Mouse (Mus musculus) midbrain, embryonic 14.5 days (tissue): ENCODE results near the gene 1700042G07Rik. TPM values are rescaled to one million over a fixed set of nuclear protein-coding genes. Genes with fewer than 3 reads are reported as not detected.

Source experiments
- ATAC-seq: fragments of 200-750 bp; cut with Nextera tagmentation; 2 replicates; pipeline ENCODE4 v1.8.0; 2017; ENCODE audit warnings: moderate number of reproducible peaks, moderate library complexity; ENCODE audit not compliant: low FRiP score, low TSS enrichment
- DNase-seq: peaks from one replicate; pipeline ENCODE4 v3.0.0-alpha.2; 2015
- H3K27ac ChIP-seq: fragments of 300-500 bp; sonication (generic); replicated peaks from 2 replicates; pipeline ENCODE4 v1.5.1; 2014; ENCODE audit warnings: mild to moderate bottlenecking, low read depth, low read length, moderate library complexity
- H3K27me3 ChIP-seq: fragments of 300-500 bp; sonication (generic); 2 replicates; pipeline ENCODE4 v1.6.1; 2014; ENCODE audit warnings: low read length, control low read depth, mixed read lengths; ENCODE audit not compliant: control insufficient read depth, insufficient read depth
- H3K36me3 ChIP-seq: fragments of 300-500 bp; sonication (generic); 2 replicates; pipeline ENCODE4 v1.6.1; 2014; ENCODE audit warnings: low read length, control low read depth; ENCODE audit not compliant: control insufficient read depth, insufficient read depth
- H3K4me1 ChIP-seq: fragments of 300-500 bp; sonication (generic); 2 replicates; pipeline ENCODE4 v1.6.1; 2014; ENCODE audit warnings: mild to moderate bottlenecking, antibody characterized with exemption, low read length, control low read depth; ENCODE audit not compliant: control insufficient read depth, insufficient read depth
- H3K4me2 ChIP-seq: fragments of 300-500 bp; sonication (generic); 2 replicates; pipeline ENCODE4 v1.6.1; 2014; ENCODE audit warnings: mild to moderate bottlenecking, low read length, moderate library complexity
- H3K4me3 ChIP-seq: fragments of 300-500 bp; sonication (generic); replicated peaks from 2 replicates; pipeline ENCODE4 v1.5.1; 2014; ENCODE audit warnings: low read depth, low read length
- H3K9ac ChIP-seq: fragments of 300-500 bp; sonication (generic); replicated peaks from 2 replicates; pipeline ENCODE4 v1.6.1; 2014; ENCODE audit warnings: mild to moderate bottlenecking, low read length, moderate library complexity
- H3K9me3 ChIP-seq: fragments of 300-500 bp; sonication (generic); 2 replicates; pipeline ENCODE4 v1.6.1; 2016; ENCODE audit warnings: low read length, control low read depth, mixed read lengths; ENCODE audit not compliant: control insufficient read depth
- WGBS: fragments of 180-500 bp; shearing (Covaris S2); extraction: QIAGEN DNeasy Blood & Tissue Kit; methylation state at CpG from one replicate; pipeline ENCODE4 v1.1.7; 2014; 5-methylcytosine and 5-hydroxymethylcytosine counted together
- polyA plus RNA-seq: library from polyadenylated mRNA; unstranded; fragments of >200 nt; fragmentation: Nextera tagmentation; extraction: Ambion mirVana; gene quantifications from 2 replicates; pipeline ENCODE4 v1.2.1, GENCODE M21; 2014

1700042G07Rik gene
- polyA plus RNA-seq, 1 experiment from 2014 or later = not detected

GRCm38 (mm10) chr4:116168617-116169352 is 4.4 kb upstream of the 1700042G07Rik start:
- 75% methylated on average over 8 of the region's 8 CpGs for WGBS
- no peak overlapping the region for H3K9ac ChIP-seq
- H3K27ac ChIP-seq = no peak overlapping the region
- DNase-seq (peak; percentile 86), ATAC-seq (peak; percentile 66)
- no peak overlapping the region for H3K4me2 ChIP-seq
- no peaks in the 10 kb centered on the region for H3K4me1 ChIP-seq
- no peak overlapping the region for H3K4me3 ChIP-seq
- no peaks in the 10 kb centered on the region for H3K36me3 ChIP-seq
- H3K9me3 ChIP-seq = no peaks in the 10 kb centered on the region
- H3K27me3 ChIP-seq = no peaks in the 10 kb centered on the region

GRCm38 (mm10) chr4:116169353-116169672 is 3.9 kb upstream of the 1700042G07Rik start:
- H3K9ac ChIP-seq = no peak overlapping the region
- DNase-seq (no peak), ATAC-seq (peak; percentile 37)
- no peaks in the 10 kb centered on the region for H3K36me3 ChIP-seq
- no peak overlapping the region for H3K4me2 ChIP-seq
- H3K9me3 ChIP-seq = no peaks in the 10 kb centered on the region
- H3K4me3 ChIP-seq = no peak overlapping the region
- no peak overlapping the region for H3K27ac ChIP-seq
- 70% methylated on average over 3 of the region's 3 CpGs for WGBS
- no peaks in the 10 kb centered on the region for H3K4me1 ChIP-seq
- H3K27me3 ChIP-seq = no peaks in the 10 kb centered on the region

GRCm38 (mm10) chr4:116173752-116174151 is 580 bp downstream of the 1700042G07Rik start:
- Histone ChIP-seq H3K27me3 (no peaks in the 10 kb centered on the region), H3K9ac (no peak overlapping the region), H3K4me2 (no peak overlapping the region), H3K4me1 (peaks cover 19% of the 10 kb centered on the region; the same call in 1 of the 2 replicates), H3K9me3 (no peaks in the 10 kb centered on the region), H3K36me3 (no peaks in the 10 kb centered on the region), H3K4me3 (no peak overlapping the region), H3K27ac (no peak overlapping the region)
- DNase-seq = no peak
- no peak for ATAC-seq
- WGBS = 92% methylated on average over 4 of the region's 4 CpGs

GRCm38 (mm10) chr4:116174466-116175116 is 1.4 kb downstream of the 1700042G07Rik start:
- Histone ChIP-seq H3K36me3 (no peaks in the 10 kb centered on the region), H3K9ac (no peak overlapping the region), H3K9me3 (no peaks in the 10 kb centered on the region), H3K4me3 (no peak overlapping the region), H3K27ac (peak overlapping the region; percentile 6; the same call in 1 of the 2 replicates), H3K27me3 (no peaks in the 10 kb centered on the region), H3K4me2 (no peak overlapping the region), H3K4me1 (peaks cover 19% of the 10 kb centered on the region; the same call in 1 of the 2 replicates)
- WGBS = 45% methylated on average over 6 of the region's 6 CpGs
- ATAC-seq (no peak), DNase-seq (no peak)

GRCm38 (mm10) chr4:116175136-116175535 is 2.0 kb downstream of the 1700042G07Rik start:
- ATAC-seq = no peak
- no peak overlapping the region for H3K27ac ChIP-seq
- H3K9me3 ChIP-seq = no peaks in the 10 kb centered on the region
- H3K4me2 ChIP-seq = no peak overlapping the region
- H3K4me1 ChIP-seq = peaks cover 19% of the 10 kb centered on the region; the same call in 1 of the 2 replicates
- no peak for DNase-seq
- no peaks in the 10 kb centered on the region for H3K36me3 ChIP-seq
- no peak overlapping the region for H3K9ac ChIP-seq
- H3K27me3 ChIP-seq = no peaks in the 10 kb centered on the region
- H3K4me3 ChIP-seq = no peak overlapping the region

GRCm38 (mm10) chr4:116175711-116176542 is 2.8 kb downstream of the 1700042G07Rik start:
- peak overlapping the region; percentile 41; the same call in 1 of the 2 replicates for H3K4me2 ChIP-seq
- H3K27me3 ChIP-seq = no peaks in the 10 kb centered on the region
- 0 out of 2 replicates have a peak overlapping the region, but pooled peaks have one; percentile 12 for H3K9ac ChIP-seq
- H3K36me3 ChIP-seq = no peaks in the 10 kb centered on the region
- no peak for ATAC-seq
- no peaks in the 10 kb centered on the region for H3K9me3 ChIP-seq
- no peak for DNase-seq
- no peak overlapping the region for H3K4me3 ChIP-seq
- H3K27ac ChIP-seq = peak overlapping the region; percentile 41; the same call in 1 of the 2 replicates
- H3K4me1 ChIP-seq = peaks cover 19% of the 10 kb centered on the region; the same call in 1 of the 2 replicates
- 73% methylated on average over 7 of the region's 7 CpGs for WGBS

GRCm38 (mm10) chr4:116176543-116176988 is 3.4 kb downstream of the 1700042G07Rik start:
- Histone ChIP-seq H3K27me3 (no peaks in the 10 kb centered on the region), H3K27ac (peak overlapping the region; percentile 41), H3K9ac (no peak overlapping the region), H3K9me3 (no peaks in the 10 kb centered on the region), H3K4me3 (no peak overlapping the region), H3K4me1 (peaks cover 19% of the 10 kb centered on the region; the same call in 1 of the 2 replicates), H3K4me2 (peak overlapping the region; percentile 41), H3K36me3 (no peaks in the 10 kb centered on the region)
- 19% methylated on average over 10 of the region's 10 CpGs for WGBS
- ATAC-seq (peak; percentile 72), DNase-seq (peak; percentile 68)

GRCm38 (mm10) chr4:116177140-116177539 is 4.0 kb downstream of the 1700042G07Rik start:
- no peak overlapping the region for H3K9ac ChIP-seq
- WGBS = 36% methylated on average over 5 of the region's 5 CpGs
- ATAC-seq = no peak

More at GRCm38 (mm10) chr4:116177140-116177539, 4.0 kb downstream of the 1700042G07Rik start:
- Histone ChIP-seq H3K9me3 (no peaks in the 10 kb centered on the region), H3K4me2 (peak overlapping the region; percentile 41), H3K27me3 (no peaks in the 10 kb centered on the region), H3K36me3 (no peaks in the 10 kb centered on the region), H3K4me1 (peaks cover 19% of the 10 kb centered on the region; the same call in 1 of the 2 replicates), H3K27ac (peak overlapping the region; percentile 41; the same call in 1 of the 2 replicates), H3K4me3 (no peak overlapping the region)
- DNase-seq = peak; percentile 31
